Mouse (Mus musculus) myocyte (in vitro differentiated cells): Measurements from ENCODE around the gene Megf6. TPM values are rescaled to one million over a fixed set of nuclear protein-coding genes. Genes with fewer than 3 reads are reported as not detected.

ENCODE experiments used
- H3K27me3 ChIP-seq: one replicate; pipeline ENCODE4 v1.6.1; 2011; ENCODE audit not compliant: control insufficient read depth, insufficient read depth, insufficient read length
- H3K36me3 ChIP-seq: one replicate; pipeline ENCODE4 v1.6.1; 2011; ENCODE audit not compliant: control insufficient read depth, insufficient read depth
- H3K4me2 ChIP-seq: one replicate; pipeline ENCODE4 v1.6.1; 2011; ENCODE audit warnings: low read depth, control low read depth
- H3K4me3 ChIP-seq: one replicate; pipeline ENCODE4 v1.5.1; 2011; ENCODE audit warnings: mild to moderate bottlenecking, control low read depth, moderate library complexity
- H3K79me2 ChIP-seq: one replicate; pipeline ENCODE4 v1.6.1; 2011; ENCODE audit not compliant: control insufficient read depth, insufficient read depth
- H3ac ChIP-seq: one replicate; pipeline ENCODE4 v1.6.1; 2011; ENCODE audit not compliant: control insufficient read depth, insufficient read length
- CEBPB ChIP-seq: IDR thresholded peaks from 2 replicates; pipeline ENCODE4 v1.6.1; 2011; ENCODE audit warnings: mild to moderate bottlenecking, moderate library complexity; ENCODE audit not compliant: poor library complexity, insufficient read depth, severe bottlenecking
- E2F4 ChIP-seq: IDR thresholded peaks from one replicate; pipeline ENCODE4 v1.6.1; 2011; ENCODE audit warnings: mild to moderate bottlenecking, control low read depth, moderate library complexity; ENCODE audit not compliant: insufficient read depth
- MAX ChIP-seq: IDR thresholded peaks from one replicate; pipeline ENCODE4 v1.6.1; 2011; ENCODE audit warnings: low read depth, mild to moderate bottlenecking, control low read depth
- MYOD1 ChIP-seq, 3 experiments: IDR thresholded peaks; one replicate each; pipeline ENCODE4 v1.6.1; 2011; ENCODE audit warnings: control low read depth in 2 of 3, low read depth in 2 of 3, mild to moderate bottlenecking in 2 of 3, moderate library complexity in 1 of 3; ENCODE audit not compliant: insufficient read length in 2 of 3, control insufficient read depth in 1 of 3
- MYOG ChIP-seq, 3 experiments: IDR thresholded peaks; one replicate each; pipeline ENCODE4 v1.6.1; 2011; ENCODE audit warnings: control low read depth in 2 of 3, low read depth in 2 of 3, mild to moderate bottlenecking in 2 of 3; ENCODE audit not compliant: insufficient read length in 2 of 3, control insufficient read depth in 1 of 3, insufficient read depth in 1 of 3
- POLR2A ChIP-seq: IDR thresholded peaks from one replicate; pipeline ENCODE4 v1.6.1; 2011; ENCODE audit warnings: low read depth, mild to moderate bottlenecking, control low read depth, moderate library complexity; ENCODE audit not compliant: insufficient read length
- POLR2AphosphoS2 ChIP-seq: IDR thresholded peaks from one replicate; pipeline ENCODE4 v1.6.1; 2011; ENCODE audit warnings: low read depth, control low read depth; ENCODE audit not compliant: insufficient read length
- REST ChIP-seq: IDR thresholded peaks from one replicate; pipeline ENCODE4 v1.6.1; 2011; ENCODE audit warnings: mild to moderate bottlenecking, control low read depth, moderate library complexity; ENCODE audit not compliant: insufficient read depth, insufficient read length
- SRF ChIP-seq: IDR thresholded peaks from one replicate; pipeline ENCODE4 v1.6.1; 2011; ENCODE audit warnings: low read depth; ENCODE audit not compliant: control insufficient read depth, insufficient read length
- TCF12 ChIP-seq: IDR thresholded peaks from one replicate; pipeline ENCODE4 v1.6.1; 2011; ENCODE audit warnings: mild to moderate bottlenecking, control low read depth; ENCODE audit not compliant: poor library complexity, insufficient read depth, severe bottlenecking
- TCF3 ChIP-seq: IDR thresholded peaks from one replicate; pipeline ENCODE4 v1.6.1; 2011; ENCODE audit warnings: low read depth, control low read depth; ENCODE audit not compliant: insufficient read length
- USF1 ChIP-seq: IDR thresholded peaks from one replicate; pipeline ENCODE4 v1.6.1; 2011; ENCODE audit warnings: low read depth, mild to moderate bottlenecking, control low read depth, moderate library complexity
- polyA plus RNA-seq: library from polyadenylated mRNA; unstranded; fragments of >200 nt; fragmentation: generic; extraction: Trizol; gene quantifications from one replicate; pipeline ENCODE4 v1.2.1, GENCODE M21; 2012; ENCODE audit warnings: missing spikeins

Megf6 gene
- polyA plus RNA-seq, 1 experiment: not detected

- Histone ChIP-seq H3K27me3 (no peaks in the 10 kb centered on the region), H3K79me2 (no peaks in the 10 kb centered on the region), H3K36me3 (no peaks in the 10 kb centered on the region), H3K4me3 (no peak overlapping the region), H3K4me2 (no peak overlapping the region), H3ac (no peak overlapping the region)
- TF ChIP-seq MYOD1 (IDR thresholded peaks at IDR 0.05; ENCODE audit: control insufficient read depth in 1 of 3, insufficient read length in 2 of 3, low read depth in 2 of 3) (no peak), E2F4 (no peak), SRF (no peak), CEBPB (no peak), REST (no peak), MAX (no peak), USF1 (no peak), TCF3 (no peak), POLR2A (no peak), POLR2AphosphoS2 (no peak), MYOG (IDR thresholded peaks at IDR 0.05; ENCODE audit: control insufficient read depth in 1 of 3, insufficient read depth in 1 of 3, insufficient read length in 2 of 3, low read depth in 2 of 3) (no peak), TCF12 (no peak)
Observed at GRCm38 (mm10) chr4:154279481-154279880, 109.0 kb downstream of the Megf6 start.

GRCm38 (mm10) chr4:154283671-154284070 lies 113.1 kb downstream of the Megf6 start:
- Histone ChIP-seq H3K36me3 (no peaks in the 10 kb centered on the region), H3K4me3 (no peak overlapping the region), H3K27me3 (no peaks in the 10 kb centered on the region), H3K79me2 (no peaks in the 10 kb centered on the region), H3K4me2 (no peak overlapping the region), H3ac (no peak overlapping the region)
- TF ChIP-seq REST (no peak), CEBPB (no peak), E2F4 (no peak), POLR2A (no peak), MAX (no peak), MYOD1 (IDR thresholded peaks at IDR 0.05; ENCODE audit: control insufficient read depth in 1 of 3, insufficient read length in 2 of 3, low read depth in 2 of 3) (no peak)

DNA sequence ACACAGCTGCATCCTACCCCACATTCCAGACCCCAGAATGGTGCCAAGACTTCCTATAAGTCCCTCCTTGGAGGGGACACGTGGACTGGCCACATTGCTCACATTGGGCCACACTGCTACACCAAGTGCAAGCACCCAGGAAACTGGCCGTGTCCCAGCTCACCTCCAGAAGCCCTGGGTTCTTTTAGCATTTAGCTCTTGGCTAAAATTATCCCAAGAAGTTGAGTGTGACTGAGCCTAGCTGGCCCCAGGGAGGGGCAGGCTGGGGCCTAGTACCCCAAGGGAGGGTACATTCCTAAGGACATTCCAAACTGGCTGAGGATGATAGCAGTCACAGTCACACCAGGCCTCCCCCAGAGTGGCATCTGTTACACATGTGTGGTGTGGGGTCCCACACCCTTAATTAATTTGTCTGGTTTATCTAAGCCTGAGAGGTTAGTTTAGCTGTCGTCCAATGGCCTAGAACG lies 123.2 kb downstream of the Megf6 start:
- no peak for TF ChIP-seq POLR2A
- no peak for TF ChIP-seq MYOD1 (IDR thresholded peaks at IDR 0.05; ENCODE audit: control insufficient read depth in 1 of 3, insufficient read length in 2 of 3, low read depth in 2 of 3)
- TF ChIP-seq MYOG (IDR thresholded peaks at IDR 0.05; ENCODE audit: control insufficient read depth in 1 of 3, insufficient read depth in 1 of 3, insufficient read length in 2 of 3, low read depth in 2 of 3): no peak
- no peak for TF ChIP-seq E2F4
- no peak for TF ChIP-seq REST
- no peak for TF ChIP-seq CEBPB
- no peak for TF ChIP-seq MAX
- Histone ChIP-seq H3K79me2 (no peaks in the 10 kb centered on the region), H3K36me3 (no peaks in the 10 kb centered on the region), H3ac (no peak overlapping the region), H3K4me2 (no peak overlapping the region), H3K27me3 (no peaks in the 10 kb centered on the region), H3K4me3 (no peak overlapping the region)

- Histone ChIP-seq H3K36me3 (no peaks in the 10 kb centered on the region), H3K4me2 (no peak overlapping the region), H3K79me2 (no peaks in the 10 kb centered on the region), H3K4me3 (no peak overlapping the region), H3K27me3 (no peaks in the 10 kb centered on the region), H3ac (no peak overlapping the region)
- TF ChIP-seq REST: no peak
- TF ChIP-seq CEBPB: no peak
Observed at GRCm38 (mm10) chr4:154294262-154294731, 123.8 kb downstream of the Megf6 start.

DNA sequence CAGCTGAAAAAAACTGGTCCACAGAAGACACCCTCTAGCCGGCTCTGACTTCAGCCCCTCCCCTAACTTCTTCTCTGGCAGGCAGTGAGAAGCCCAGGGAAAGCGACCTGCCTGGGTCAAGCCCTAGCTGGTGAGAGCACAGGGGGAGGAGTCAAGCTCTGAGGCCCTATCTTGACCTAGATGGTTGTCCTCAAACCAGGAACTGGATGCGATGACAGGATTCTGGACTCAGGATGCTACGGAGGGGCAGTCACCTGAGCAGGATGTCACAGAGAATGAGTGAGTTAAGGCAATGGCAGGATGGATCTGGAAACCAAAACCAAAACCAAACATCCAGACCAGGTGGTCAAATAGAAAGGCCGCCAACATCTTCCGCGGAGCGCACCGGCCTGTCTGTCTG lies 127.2 kb downstream of the Megf6 start:
- TF ChIP-seq MYOG (IDR thresholded peaks at IDR 0.05; ENCODE audit: control insufficient read depth in 1 of 3, insufficient read depth in 1 of 3, insufficient read length in 2 of 3, low read depth in 2 of 3) (no peak), POLR2A (no peak), TCF3 (no peak), USF1 (no peak), E2F4 (no peak), TCF12 (no peak), REST (no peak), MAX (no peak), CEBPB (no peak), MYOD1 (IDR thresholded peaks at IDR 0.05; ENCODE audit: control insufficient read depth in 1 of 3, insufficient read length in 2 of 3, low read depth in 2 of 3) (no peak), SRF (no peak), POLR2AphosphoS2 (no peak)
- H3K36me3 ChIP-seq: no peaks in the 10 kb centered on the region
- no peaks in the 10 kb centered on the region for H3K79me2 ChIP-seq
- H3K27me3 ChIP-seq: no peaks in the 10 kb centered on the region
- H3K4me3 ChIP-seq: no peak overlapping the region
- H3K4me2 ChIP-seq: no peak overlapping the region
- H3ac ChIP-seq: no peak overlapping the region
